Comparison of ENCODE assay signal across 8 mouse cellular contexts in the genomic region with DNA sequence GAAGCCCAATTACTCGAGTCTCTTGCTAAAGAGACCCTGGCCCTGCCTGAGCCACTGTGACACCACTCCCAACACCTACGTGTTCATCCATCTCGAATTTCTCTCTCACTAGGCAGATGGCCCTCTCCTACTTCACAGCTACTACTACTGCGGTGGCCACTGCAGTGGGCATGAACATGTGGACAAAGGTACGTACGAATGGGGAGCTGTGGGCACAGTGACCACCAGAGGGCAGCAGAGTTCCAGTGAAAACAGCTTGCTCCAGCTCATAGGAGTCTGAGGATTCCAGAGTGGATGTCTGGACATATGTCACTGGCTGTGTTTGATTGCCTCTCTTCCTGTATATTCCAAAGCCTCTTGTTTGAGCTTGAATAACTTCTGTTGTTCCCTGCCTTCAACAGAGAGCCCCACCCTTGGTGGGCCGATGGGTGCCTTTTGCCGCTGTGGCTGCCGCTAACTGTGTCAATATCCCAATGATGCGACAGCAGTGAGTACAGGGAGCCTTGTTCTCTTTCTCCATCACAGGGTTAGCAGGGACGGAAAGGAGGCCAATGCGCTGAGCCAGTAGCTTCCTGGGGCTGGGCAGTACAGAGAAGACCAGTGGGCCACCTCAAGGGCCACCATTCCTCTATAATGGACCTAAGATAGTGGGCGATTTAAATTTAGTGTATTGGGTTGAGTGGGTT. TPM values are rescaled to one million over a fixed set of nuclear protein-coding genes. Genes with fewer than 3 reads are reported as not detected.
DNase-seq lines count a peak whose midpoint lies in the region; ATAC-seq and TF ChIP-seq lines count a peak whose summit lies in the region.

No protein-coding gene starts in this region.

- H3K36me3 ChIP-seq in G1E (replicated peaks): peaks cover 48% of the 10 kb centered on the region
- H3K36me3 ChIP-seq in forebrain, embryonic 16.5 days (ENCODE audit: control insufficient read depth, insufficient read depth): no peaks in the 10 kb centered on the region; the same call in none of the 2 replicates
- H3K36me3 ChIP-seq in hindbrain, embryonic 10.5 days: peaks cover 72% of the 10 kb centered on the region

- peak; percentile 97 for TF ChIP-seq CTCF in G1E (IDR thresholded peaks at IDR 0.05; ENCODE audit: low read depth, low read length)

- no peaks in the 10 kb centered on the region for H3K27me3 ChIP-seq in G1E (ENCODE audit: insufficient read depth, low read length)
- no peaks in the 10 kb centered on the region for H3K27me3 ChIP-seq in forebrain, embryonic 16.5 days (replicated peaks; ENCODE audit: control insufficient read depth, insufficient read depth, low read length)
- H3K27me3 ChIP-seq in hindbrain, embryonic 10.5 days (ENCODE audit: insufficient read depth, poor library complexity, severe bottlenecking): no peaks in the 10 kb centered on the region

- no peak overlapping the region for H3K9ac ChIP-seq in forebrain, embryonic 16.5 days (replicated peaks; ENCODE audit: low read depth, low read length)

- H3K27ac ChIP-seq in forebrain, embryonic 16.5 days (ENCODE audit: low read length): no peak overlapping the region
- no peak overlapping the region for H3K27ac ChIP-seq in hindbrain, embryonic 10.5 days

- H3K4me2 ChIP-seq in forebrain, embryonic 16.5 days (ENCODE audit: low read length): no peak overlapping the region

- peak; percentile 50 for DNase-seq in G1E (ENCODE audit: low spot score)
- peak; percentile 80 for DNase-seq in cerebellum, adult 11 months
- DNase-seq in hindbrain, embryonic 10.5 days (ENCODE audit: low spot score): peak; percentile 86
- DNase-seq in layer of hippocampus, postnatal 14 days (ENCODE audit: low spot score in 2 of 2): peak; percentile 79 to 82
- peak; percentile 93 for DNase-seq in lung, postnatal 14 days
- peak; percentile 73 for DNase-seq in retina, adult 2 months (ENCODE audit: low read depth, low spot score)
- peak; percentile 77 for DNase-seq in thymus, postnatal 14 days

- WGBS in forebrain, embryonic 16.5 days: 59% methylated on average over 13 of the region's 13 CpGs
- 60% methylated on average over 13 of the region's 13 CpGs for WGBS in hindbrain, embryonic 10.5 days

- H3K4me3 ChIP-seq in G1E (ENCODE audit: low read depth, low read length): no peak overlapping the region
- no peak overlapping the region for H3K4me3 ChIP-seq in forebrain, embryonic 16.5 days (replicated peaks; ENCODE audit: low read length)
- no peak overlapping the region for H3K4me3 ChIP-seq in hindbrain, embryonic 10.5 days

- no peaks in the 10 kb centered on the region for H3K9me3 ChIP-seq in G1E (replicated peaks)
- H3K9me3 ChIP-seq in forebrain, embryonic 16.5 days (ENCODE audit: control insufficient read depth, low read length): no peaks in the 10 kb centered on the region
- no peaks in the 10 kb centered on the region for H3K9me3 ChIP-seq in hindbrain, embryonic 10.5 days

- H3K4me1 ChIP-seq in G1E (ENCODE audit: insufficient read depth, low read depth, low read length): peaks cover 1% of the 10 kb centered on the region; the same call in 1 of the 2 replicates
- H3K4me1 ChIP-seq in forebrain, embryonic 16.5 days (replicated peaks; ENCODE audit: control insufficient read depth, insufficient read depth, low read length): no peaks in the 10 kb centered on the region
- H3K4me1 ChIP-seq in hindbrain, embryonic 10.5 days (replicated peaks): no peaks in the 10 kb centered on the region

- no peak for ATAC-seq in G1E (ENCODE audit: extremely low read depth, insufficient number of reproducible peaks, low FRiP score, poor library complexity, severe bottlenecking)
- ATAC-seq in forebrain, embryonic 16.5 days: peak; percentile 67

RNA-seq across cellular contexts. Expression of a gene that starts 10.9 kb away (rescaled TPM):
- total RNA-seq in G1E (2014; fragmentation: Nextera tagmentation): 28.9 and 41.5 TPM in 2 replicates
- total RNA-seq in G1E (2017): 31.9 TPM in 2 replicates
- 52.9 and 53.3 TPM in 2 replicates for polyA plus RNA-seq in G1E (2012)
- 39.1 and 41.3 TPM in 2 replicates for polyA plus RNA-seq in forebrain, embryonic 16.5 days (2015; fragmentation: Nextera tagmentation; extraction: Ambion mirVana)
- polyA plus RNA-seq in hindbrain, embryonic 10.5 days (2016; fragmentation: Nextera tagmentation; extraction: Ambion mirVana): 48.2 and 54.4 TPM in 2 replicates
- total RNA-seq in layer of hippocampus, postnatal 14 days (2021): 10 to 100 TPM; 39.8 to 41.8 TPM

RNA-seq across cellular contexts. Expression of a gene that starts 14.8 kb away (rescaled TPM):
- total RNA-seq in G1E (2014; fragmentation: Nextera tagmentation): 0.83 and 5.9 TPM in 2 replicates
- 2.3 and 2.8 TPM in 2 replicates for total RNA-seq in G1E (2017)
- polyA plus RNA-seq in G1E (2012): 0.74 and 1.6 TPM in 2 replicates
- polyA plus RNA-seq in forebrain, embryonic 16.5 days (2015; fragmentation: Nextera tagmentation; extraction: Ambion mirVana): 14.3 and 14.8 TPM in 2 replicates
- 12.9 and 17.9 TPM in 2 replicates for polyA plus RNA-seq in hindbrain, embryonic 10.5 days (2016; fragmentation: Nextera tagmentation; extraction: Ambion mirVana)
- total RNA-seq in layer of hippocampus, postnatal 14 days (2021): 1 to 10 TPM; 8.2 to 8.3 TPM

RNA-seq across cellular contexts. Expression of a gene that starts 15.0 kb away (rescaled TPM):
- total RNA-seq in G1E (2014; fragmentation: Nextera tagmentation) (5.2 and 12.0 TPM in 2 replicates), G1E (2017) (16.4 and 18.9 TPM in 2 replicates)
- 6.6 and 7.9 TPM in 2 replicates for polyA plus RNA-seq in G1E (2012)
- 226 and 246 TPM in 2 replicates for polyA plus RNA-seq in forebrain, embryonic 16.5 days (2015; fragmentation: Nextera tagmentation; extraction: Ambion mirVana)
- polyA plus RNA-seq in hindbrain, embryonic 10.5 days (2016; fragmentation: Nextera tagmentation; extraction: Ambion mirVana): 203 and 209 TPM in 2 replicates
- 100 to 1,000 TPM; 111 to 121 TPM for total RNA-seq in layer of hippocampus, postnatal 14 days (2021)

Comparison
In these comparisons a context has a peak if more than half of its experiments do, and no peak if none do; other contexts are left out.
1. RNA of a gene that starts 15.0 kb away (polyA plus RNA-seq): 226 to 246 TPM in forebrain, embryonic 16.5 days and 203 to 209 TPM in hindbrain, embryonic 10.5 days; 6.6 to 7.9 TPM in G1E; every median in the first group is over 10 times any median in the second.
2. Peak in every context shown above with its lines, with median percentiles within 50 percentile points of each other: DNase-seq.